Mouse (Mus musculus) kidney, embryonic 15.5 days (tissue): ENCODE measurements around the gene Tjp2. TPM values are rescaled to one million over a fixed set of nuclear protein-coding genes. Genes with fewer than 3 reads are reported as not detected.

Experiments used
- ATAC-seq: fragments of 200-750 bp; cut with Nextera tagmentation; replicated peaks from 2 replicates; pipeline ENCODE4 v1.8.0; 2017; ENCODE audit warnings: moderate TSS enrichment; ENCODE audit not compliant: low FRiP score
- H3K27ac ChIP-seq: fragments of 300-500 bp; sonication (generic); 2 replicates; pipeline ENCODE4 v1.5.1; 2015; ENCODE audit warnings: mild to moderate bottlenecking, inconsistent platforms
- H3K27me3 ChIP-seq: fragments of 300-500 bp; sonication (generic); 2 replicates; pipeline ENCODE4 v1.6.1; 2015; ENCODE audit warnings: inconsistent platforms
- H3K36me3 ChIP-seq: fragments of 300-500 bp; sonication (generic); 2 replicates; pipeline ENCODE4 v1.6.1; 2015; ENCODE audit warnings: inconsistent platforms
- H3K4me1 ChIP-seq: fragments of 300-500 bp; sonication (generic); 2 replicates; pipeline ENCODE4 v1.6.1; 2015; ENCODE audit warnings: inconsistent platforms
- H3K4me2 ChIP-seq: fragments of 300-500 bp; sonication (generic); 2 replicates; pipeline ENCODE4 v1.6.1; 2015; ENCODE audit warnings: moderate library complexity, mild to moderate bottlenecking, inconsistent platforms
- H3K4me3 ChIP-seq: fragments of 300-500 bp; sonication (generic); replicated peaks from 2 replicates; pipeline ENCODE4 v1.5.1; 2015; ENCODE audit warnings: mild to moderate bottlenecking, inconsistent platforms
- H3K9ac ChIP-seq: fragments of 300-500 bp; sonication (generic); 2 replicates; pipeline ENCODE4 v1.6.1; 2015; ENCODE audit warnings: mild to moderate bottlenecking, inconsistent platforms
- H3K9me3 ChIP-seq: fragments of 300-500 bp; sonication (generic); replicated peaks from 2 replicates; pipeline ENCODE4 v1.6.1; 2016; ENCODE audit warnings: inconsistent platforms
- WGBS: fragments of 180-500 bp; shearing (Covaris S2); methylation state at CpG from one replicate; pipeline ENCODE4 v1.1.7; 2015; ENCODE audit warnings: mixed read lengths; 5-methylcytosine and 5-hydroxymethylcytosine counted together
- polyA plus RNA-seq: library from polyadenylated mRNA; unstranded; fragments of >200 nt; fragmentation: Nextera tagmentation; extraction: Ambion mirVana; gene quantifications from 2 replicates; pipeline ENCODE4 v1.2.1, GENCODE M21; 2015

Tjp2 gene
- polyA plus RNA-seq: 31.3 and 31.4 TPM in 2 replicates

- Histone ChIP-seq H3K27me3 (0 out of 2 replicates have a peak, but pooled peaks cover 5% of the 10 kb centered on the region), H3K36me3 (no peaks in the 10 kb centered on the region), H3K4me2 (peak within 1 kb of the TSS; percentile 91), H3K27ac (peak within 1 kb of the TSS; percentile 92), H3K4me1 (peaks cover 51% of the 10 kb centered on the region), H3K4me3 (peak within 1 kb of the TSS; percentile 67), H3K9ac (peak within 1 kb of the TSS; percentile 76), H3K9me3 (no peaks in the 10 kb centered on the region)
- ATAC-seq: peak; percentile 70
- WGBS: under 1% methylated on average over 59 of the region's 59 CpGs
Measured at GRCm38 (mm10) chr19:24224500-24225304, at the start of gene Tjp2. Gene Tjp2, minus strand, starts transcription at chr19:24225030.

GRCm38 (mm10) chr19:24274281-24274680 is 49.5 kb upstream of the Tjp2 start:
- Histone ChIP-seq H3K9me3 (no peaks in the 10 kb centered on the region), H3K4me2 (no peak overlapping the region), H3K27me3 (no peaks in the 10 kb centered on the region), H3K4me1 (peaks cover 15% of the 10 kb centered on the region), H3K27ac (no peak overlapping the region), H3K9ac (no peak overlapping the region), H3K4me3 (no peak overlapping the region), H3K36me3 (peaks cover 31% of the 10 kb centered on the region)
- 77% methylated on average over 3 of the region's 3 CpGs for WGBS
- no peak for ATAC-seq

- 0 out of 2 replicates have a peak overlapping the region, but pooled peaks have one; percentile 65 for H3K27ac ChIP-seq
- ATAC-seq: peak; percentile 82
- H3K9me3 ChIP-seq: no peaks in the 10 kb centered on the region
- no peak overlapping the region for H3K9ac ChIP-seq
- H3K36me3 ChIP-seq: peaks cover 41% of the 10 kb centered on the region
- peaks cover 11% of the 10 kb centered on the region for H3K4me1 ChIP-seq
- WGBS: 45% methylated on average over 16 of the region's 16 CpGs
- peak overlapping the region; percentile 48 for H3K4me2 ChIP-seq
- H3K4me3 ChIP-seq: no peak overlapping the region
- no peaks in the 10 kb centered on the region for H3K27me3 ChIP-seq
Measured at GRCm38 (mm10) chr19:24271746-24272426, 47.1 kb upstream of the Tjp2 start.

GRCm38 (mm10) chr19:24271326-24271725 is 46.5 kb upstream of the Tjp2 start:
- H3K27me3 ChIP-seq: no peaks in the 10 kb centered on the region
- no peaks in the 10 kb centered on the region for H3K9me3 ChIP-seq
- peaks cover 39% of the 10 kb centered on the region for H3K36me3 ChIP-seq
- H3K9ac ChIP-seq: no peak overlapping the region
- H3K4me1 ChIP-seq: peaks cover 14% of the 10 kb centered on the region
- WGBS: 38% methylated on average over 7 of the region's 7 CpGs
- H3K27ac ChIP-seq: peak overlapping the region; percentile 65; the same call in 1 of the 2 replicates
- peak overlapping the region; percentile 48 for H3K4me2 ChIP-seq
- peak; percentile 76 for ATAC-seq
- H3K4me3 ChIP-seq: no peak overlapping the region

- H3K27me3 ChIP-seq: no peaks in the 10 kb centered on the region
- no peak for ATAC-seq
- no peak overlapping the region for H3K27ac ChIP-seq
- peaks cover 19% of the 10 kb centered on the region for H3K4me1 ChIP-seq
- H3K36me3 ChIP-seq: peaks cover 40% of the 10 kb centered on the region
- H3K9ac ChIP-seq: no peak overlapping the region
- H3K4me3 ChIP-seq: no peak overlapping the region
- H3K9me3 ChIP-seq: no peaks in the 10 kb centered on the region
- H3K4me2 ChIP-seq: no peak overlapping the region
- 71% methylated on average over 4 of the region's 4 CpGs for WGBS
Measured at GRCm38 (mm10) chr19:24268531-24268930, 43.7 kb upstream of the Tjp2 start.

- H3K9me3 ChIP-seq: no peaks in the 10 kb centered on the region
- WGBS: 75% methylated on average over 7 of the region's 7 CpGs
- H3K9ac ChIP-seq: no peak overlapping the region
- ATAC-seq: peak; percentile 43; the same call in 1 of the 2 replicates
- H3K4me3 ChIP-seq: no peak overlapping the region
- H3K4me2 ChIP-seq: no peak overlapping the region
- peaks cover 47% of the 10 kb centered on the region for H3K36me3 ChIP-seq
- peaks cover 15% of the 10 kb centered on the region for H3K4me1 ChIP-seq
- peak overlapping the region; percentile 78 for H3K27ac ChIP-seq
- no peaks in the 10 kb centered on the region for H3K27me3 ChIP-seq
Measured at GRCm38 (mm10) chr19:24266046-24266830, 41.4 kb upstream of the Tjp2 start.

- no peak overlapping the region for H3K9ac ChIP-seq
- H3K4me2 ChIP-seq: no peak overlapping the region
- no peak overlapping the region for H3K27ac ChIP-seq
- peaks cover 11% of the 10 kb centered on the region for H3K4me1 ChIP-seq
- peaks cover 47% of the 10 kb centered on the region for H3K36me3 ChIP-seq
- no peaks in the 10 kb centered on the region for H3K9me3 ChIP-seq
- no peaks in the 10 kb centered on the region for H3K27me3 ChIP-seq
- no peak overlapping the region for H3K4me3 ChIP-seq
- ATAC-seq: peak; percentile 57; the same call in 1 of the 2 replicates
- 49% methylated on average over 7 of the region's 7 CpGs for WGBS
Measured at GRCm38 (mm10) chr19:24264991-24265390, 40.2 kb upstream of the Tjp2 start.

- no peak overlapping the region for H3K9ac ChIP-seq
- no peaks in the 10 kb centered on the region for H3K27me3 ChIP-seq
- no peaks in the 10 kb centered on the region for H3K9me3 ChIP-seq
- peaks cover 41% of the 10 kb centered on the region for H3K36me3 ChIP-seq
- peaks cover 11% of the 10 kb centered on the region for H3K4me1 ChIP-seq
- ATAC-seq: no peak
- no peak overlapping the region for H3K4me3 ChIP-seq
- WGBS: 81% methylated on average over 14 of the region's 14 CpGs
- no peak overlapping the region for H3K27ac ChIP-seq
- H3K4me2 ChIP-seq: no peak overlapping the region
Measured at GRCm38 (mm10) chr19:24262736-24263135, 37.9 kb upstream of the Tjp2 start.

GRCm38 (mm10) chr19:24259390-24260351 is 34.8 kb upstream of the Tjp2 start:
- Histone ChIP-seq H3K9ac (no peak overlapping the region), H3K27me3 (no peaks in the 10 kb centered on the region), H3K4me1 (no peaks in the 10 kb centered on the region), H3K27ac (no peak overlapping the region), H3K9me3 (no peaks in the 10 kb centered on the region), H3K4me3 (no peak overlapping the region), H3K4me2 (no peak overlapping the region), H3K36me3 (peaks cover 19% of the 10 kb centered on the region)
- 75% methylated on average over 12 of the region's 12 CpGs for WGBS
- no peak for ATAC-seq

GRCm38 (mm10) chr19:24258368-24258767 is 33.5 kb upstream of the Tjp2 start:
- Histone ChIP-seq H3K36me3 (peaks cover 10% of the 10 kb centered on the region; the same call in 1 of the 2 replicates), H3K9ac (no peak overlapping the region), H3K4me1 (peaks cover 6% of the 10 kb centered on the region; the same call in 1 of the 2 replicates), H3K4me3 (no peak overlapping the region), H3K27ac (0 out of 2 replicates have a peak overlapping the region, but pooled peaks have one; percentile 46), H3K4me2 (no peak overlapping the region), H3K27me3 (no peaks in the 10 kb centered on the region), H3K9me3 (no peaks in the 10 kb centered on the region)
- ATAC-seq: no peak
- 63% methylated on average over 5 of the region's 5 CpGs for WGBS

- H3K27ac ChIP-seq: 0 out of 2 replicates have a peak overlapping the region, but pooled peaks have one; percentile 46
- no peak overlapping the region for H3K4me2 ChIP-seq
- no peaks in the 10 kb centered on the region for H3K27me3 ChIP-seq
- H3K4me1 ChIP-seq: peaks cover 7% of the 10 kb centered on the region; the same call in 1 of the 2 replicates
- no peaks in the 10 kb centered on the region for H3K9me3 ChIP-seq
- WGBS: 87% methylated on average over 6 of the region's 6 CpGs
- ATAC-seq: no peak
- no peak overlapping the region for H3K9ac ChIP-seq
- H3K36me3 ChIP-seq: peaks cover 10% of the 10 kb centered on the region; the same call in 1 of the 2 replicates
- H3K4me3 ChIP-seq: no peak overlapping the region
Measured at GRCm38 (mm10) chr19:24257962-24258361, 33.1 kb upstream of the Tjp2 start.
